Mouse (Mus musculus): ENCODE results near the gene Med23. TPM values are rescaled to one million over a fixed set of nuclear protein-coding genes. Genes with fewer than 3 reads are reported as not detected.

Gene Med23
- polyA plus RNA-seq, 1 experiment from 2014 or later, result 6.3 TPM

GRCm38 (mm10) chr10:24947871-24948270 lies 78.1 kb downstream of the Med23 start:
- H3K4me2 ChIP-seq (ENCODE audit: low read depth, low read length), result peak overlapping the region; percentile 30; the same call in 1 of the 2 replicates

GRCm38 (mm10) chr10:24948278-24948677 lies 78.5 kb downstream of the Med23 start:
- Histone ChIP-seq H3K27ac (ENCODE audit: low read length) (peak overlapping the region; percentile 85), H3K4me2 (ENCODE audit: low read depth, low read length) (peak overlapping the region; percentile 30; the same call in 1 of the 2 replicates), H3K4me3 (ENCODE audit: low read depth, low read length) (no peak overlapping the region), H3K9me3 (replicated peaks; ENCODE audit: control insufficient read depth, low read length) (no peaks in the 10 kb centered on the region), H3K36me3 (ENCODE audit: control insufficient read depth, insufficient read depth) (no peaks in the 10 kb centered on the region), H3K9ac (ENCODE audit: low read depth, low read length) (no peak overlapping the region), H3K27me3 (ENCODE audit: control insufficient read depth, insufficient read depth, low read depth, low read length) (no peaks in the 10 kb centered on the region), H3K4me1 (ENCODE audit: control insufficient read depth, low read depth, low read length) (no peaks in the 10 kb centered on the region; the same call in 1 of the 2 replicates)
- 65% methylated on average over 8 of the region's 8 CpGs for WGBS (ENCODE audit: insufficient replicate concordance)
- peak; percentile 81 for ATAC-seq (ENCODE audit: low read depth)

More at GRCm38 (mm10) chr10:24947871-24948270, 78.1 kb downstream of the Med23 start:
- Histone ChIP-seq H3K9ac (ENCODE audit: low read depth, low read length) (no peak overlapping the region), H3K27me3 (ENCODE audit: control insufficient read depth, insufficient read depth, low read depth, low read length) (no peaks in the 10 kb centered on the region), H3K4me3 (ENCODE audit: low read depth, low read length) (no peak overlapping the region), H3K36me3 (ENCODE audit: control insufficient read depth, insufficient read depth) (no peaks in the 10 kb centered on the region), H3K9me3 (replicated peaks; ENCODE audit: control insufficient read depth, low read length) (no peaks in the 10 kb centered on the region), H3K4me1 (ENCODE audit: control insufficient read depth, low read depth, low read length) (no peaks in the 10 kb centered on the region; the same call in 1 of the 2 replicates), H3K27ac (ENCODE audit: low read length) (peak overlapping the region; percentile 85)
- ATAC-seq (ENCODE audit: low read depth), result peak; percentile 63
- 42% methylated on average over 3 of the region's 3 CpGs for WGBS (ENCODE audit: insufficient replicate concordance)

- no peak overlapping the region for H3K9ac ChIP-seq (ENCODE audit: low read depth, low read length)
- WGBS (ENCODE audit: insufficient replicate concordance), result 44% methylated on average over 4 of the region's 4 CpGs
- H3K27me3 ChIP-seq (ENCODE audit: control insufficient read depth, insufficient read depth, low read depth, low read length), result no peaks in the 10 kb centered on the region
- no peaks in the 10 kb centered on the region for H3K36me3 ChIP-seq (ENCODE audit: control insufficient read depth, insufficient read depth)
- H3K27ac ChIP-seq (ENCODE audit: low read length), result no peak overlapping the region
- H3K4me3 ChIP-seq (ENCODE audit: low read depth, low read length), result no peak overlapping the region
- H3K4me2 ChIP-seq (ENCODE audit: low read depth, low read length), result no peak overlapping the region
- H3K9me3 ChIP-seq (replicated peaks; ENCODE audit: control insufficient read depth, low read length), result no peaks in the 10 kb centered on the region
- H3K4me1 ChIP-seq (ENCODE audit: control insufficient read depth, low read depth, low read length), result no peaks in the 10 kb centered on the region; the same call in 1 of the 2 replicates
- no peak for ATAC-seq (ENCODE audit: low read depth)
Measured at GRCm38 (mm10) chr10:24950223-24950622, 80.4 kb downstream of the Med23 start.

GRCm38 (mm10) chr10:24951575-24951974 lies 81.8 kb downstream of the Med23 start:
- H3K27ac ChIP-seq (ENCODE audit: low read length), result peak overlapping the region; percentile 23
- no peaks in the 10 kb centered on the region for H3K36me3 ChIP-seq (ENCODE audit: control insufficient read depth, insufficient read depth)
- H3K4me3 ChIP-seq (ENCODE audit: low read depth, low read length), result no peak overlapping the region
- H3K4me1 ChIP-seq (ENCODE audit: control insufficient read depth, low read depth, low read length), result no peaks in the 10 kb centered on the region; the same call in 1 of the 2 replicates
- H3K27me3 ChIP-seq (ENCODE audit: control insufficient read depth, insufficient read depth, low read depth, low read length), result no peaks in the 10 kb centered on the region
- no peaks in the 10 kb centered on the region for H3K9me3 ChIP-seq (replicated peaks; ENCODE audit: control insufficient read depth, low read length)
- WGBS (ENCODE audit: insufficient replicate concordance), result 74% methylated on average over 8 of the region's 8 CpGs
- peak; percentile 66 for ATAC-seq (ENCODE audit: low read depth)
- no peak overlapping the region for H3K9ac ChIP-seq (ENCODE audit: low read depth, low read length)
- H3K4me2 ChIP-seq (ENCODE audit: low read depth, low read length), result no peak overlapping the region

- Histone ChIP-seq H3K9ac (ENCODE audit: low read depth, low read length) (no peak overlapping the region), H3K4me1 (ENCODE audit: control insufficient read depth, low read depth, low read length) (no peaks in the 10 kb centered on the region; the same call in 1 of the 2 replicates), H3K27ac (ENCODE audit: low read length) (no peak overlapping the region), H3K27me3 (ENCODE audit: control insufficient read depth, insufficient read depth, low read depth, low read length) (no peaks in the 10 kb centered on the region), H3K4me3 (ENCODE audit: low read depth, low read length) (no peak overlapping the region), H3K4me2 (ENCODE audit: low read depth, low read length) (no peak overlapping the region), H3K36me3 (ENCODE audit: control insufficient read depth, insufficient read depth) (no peaks in the 10 kb centered on the region), H3K9me3 (replicated peaks; ENCODE audit: control insufficient read depth, low read length) (no peaks in the 10 kb centered on the region)
- ATAC-seq (ENCODE audit: low read depth), result no peak
- whole genome bisulfite sequencing (ENCODE audit: insufficient replicate concordance), result 61% methylated on average over 7 of the region's 7 CpGs
Measured at GRCm38 (mm10) chr10:24952549-24952948, 82.8 kb downstream of the Med23 start.

- H3K9me3 ChIP-seq (replicated peaks; ENCODE audit: control insufficient read depth, low read length), result no peaks in the 10 kb centered on the region
- no peak for ATAC-seq (ENCODE audit: low read depth)
- no peaks in the 10 kb centered on the region for H3K27me3 ChIP-seq (ENCODE audit: control insufficient read depth, insufficient read depth, low read depth, low read length)
- H3K4me1 ChIP-seq (ENCODE audit: control insufficient read depth, low read depth, low read length), result no peaks in the 10 kb centered on the region; the same call in 1 of the 2 replicates
- H3K4me3 ChIP-seq (ENCODE audit: low read depth, low read length), result no peak overlapping the region
- H3K4me2 ChIP-seq (ENCODE audit: low read depth, low read length), result no peak overlapping the region
- H3K27ac ChIP-seq (ENCODE audit: low read length), result no peak overlapping the region
- H3K36me3 ChIP-seq (ENCODE audit: control insufficient read depth, insufficient read depth), result no peaks in the 10 kb centered on the region
- H3K9ac ChIP-seq (ENCODE audit: low read depth, low read length), result no peak overlapping the region
- whole genome bisulfite sequencing (ENCODE audit: insufficient replicate concordance), result 56% methylated on average over 6 of the region's 6 CpGs
Measured at GRCm38 (mm10) chr10:24953876-24954275, 84.1 kb downstream of the Med23 start.

- Histone ChIP-seq H3K9ac (ENCODE audit: low read depth, low read length) (no peak overlapping the region), H3K4me2 (ENCODE audit: low read depth, low read length) (no peak overlapping the region), H3K4me3 (ENCODE audit: low read depth, low read length) (no peak overlapping the region), H3K36me3 (ENCODE audit: control insufficient read depth, insufficient read depth) (no peaks in the 10 kb centered on the region), H3K4me1 (ENCODE audit: control insufficient read depth, low read depth, low read length) (no peaks in the 10 kb centered on the region), H3K27ac (ENCODE audit: low read length) (no peak overlapping the region), H3K9me3 (replicated peaks; ENCODE audit: control insufficient read depth, low read length) (no peaks in the 10 kb centered on the region), H3K27me3 (ENCODE audit: control insufficient read depth, insufficient read depth, low read depth, low read length) (no peaks in the 10 kb centered on the region)
- 62% methylated on average over 15 of the region's 15 CpGs for WGBS (ENCODE audit: insufficient replicate concordance)
- no peak for ATAC-seq (ENCODE audit: low read depth)
Measured at GRCm38 (mm10) chr10:24958280-24959042, 88.7 kb downstream of the Med23 start.

- H3K27ac ChIP-seq (ENCODE audit: low read length), result no peak overlapping the region
- no peak overlapping the region for H3K4me2 ChIP-seq (ENCODE audit: low read depth, low read length)
- no peaks in the 10 kb centered on the region for H3K4me1 ChIP-seq (ENCODE audit: control insufficient read depth, low read depth, low read length)
- no peaks in the 10 kb centered on the region for H3K9me3 ChIP-seq (replicated peaks; ENCODE audit: control insufficient read depth, low read length)
- ATAC-seq (ENCODE audit: low read depth), result no peak
- H3K9ac ChIP-seq (ENCODE audit: low read depth, low read length), result no peak overlapping the region
- WGBS (ENCODE audit: insufficient replicate concordance), result 37% methylated on average over 15 of the region's 15 CpGs
- H3K27me3 ChIP-seq (ENCODE audit: control insufficient read depth, insufficient read depth, low read depth, low read length), result no peaks in the 10 kb centered on the region
- H3K4me3 ChIP-seq (ENCODE audit: low read depth, low read length), result no peak overlapping the region
- H3K36me3 ChIP-seq (ENCODE audit: control insufficient read depth, insufficient read depth), result no peaks in the 10 kb centered on the region
Measured at GRCm38 (mm10) chr10:24959043-24959916, 89.5 kb downstream of the Med23 start.

Data from liver, embryonic 16.5 days (tissue).